Comparison of ENCODE assay signal across 7 mouse cellular contexts in the genomic region with DNA sequence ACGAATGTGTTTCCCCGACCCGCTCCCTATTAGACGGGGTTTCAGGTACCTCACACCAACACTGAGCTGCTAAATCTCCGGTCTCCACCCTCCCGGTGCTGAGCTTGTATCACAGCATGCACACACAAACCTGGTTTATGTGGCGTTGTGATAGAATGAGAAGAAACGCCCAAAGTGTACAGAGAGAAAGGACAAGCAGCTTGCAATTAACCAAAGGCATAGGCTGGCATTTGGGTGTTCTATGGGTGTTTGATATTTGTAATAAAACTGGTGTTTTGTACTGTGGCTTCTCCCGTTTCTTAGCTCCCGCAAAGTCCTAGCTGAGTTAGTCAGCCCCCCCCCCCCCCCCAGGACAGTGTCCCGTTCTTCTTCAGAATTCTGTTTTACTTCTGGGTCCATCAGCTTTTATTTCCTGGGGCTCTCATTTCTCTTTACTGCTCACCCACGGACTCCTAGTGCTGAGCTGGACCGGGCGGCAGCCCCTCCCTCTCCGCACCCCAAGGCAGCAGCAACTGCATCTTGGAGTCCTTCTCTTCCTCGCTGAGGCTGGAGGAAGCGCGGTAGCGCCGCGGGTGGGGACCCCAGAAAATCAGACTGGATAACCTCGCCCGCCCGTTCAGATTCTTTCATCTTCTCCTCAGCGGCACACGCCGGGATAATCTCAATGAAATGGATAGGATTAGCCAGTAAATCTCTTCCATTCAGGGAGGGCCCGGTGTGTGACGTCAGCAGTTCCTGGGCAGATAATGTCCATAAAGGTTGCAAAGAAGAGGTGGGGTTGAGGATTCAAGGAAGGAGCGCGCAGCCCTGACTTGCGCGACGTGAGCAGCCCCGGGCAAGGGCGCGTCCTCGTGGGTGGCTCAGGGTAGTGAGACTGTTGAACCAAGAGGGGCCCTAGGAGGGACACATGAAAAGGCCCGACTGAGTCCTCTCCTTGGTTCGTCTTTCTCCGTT. TPM values are rescaled to one million over a fixed set of nuclear protein-coding genes. Genes with fewer than 3 reads are reported as not detected.
DNase-seq lines count a peak whose midpoint lies in the region; ATAC-seq and TF ChIP-seq lines count a peak whose summit lies in the region.

A gene (plus strand): TSS at position 781 of the 954 bp plus-strand sequence.

- H3K79me2 ChIP-seq in heart, adult 2 months (replicated peaks; ENCODE audit: control insufficient read depth, insufficient read depth, low read length): no peaks in the 10 kb centered on the region

- H3K9ac ChIP-seq in embryonic facial prominence, embryonic 15.5 days: peak within 1 kb of the TSS; percentile 9; the same call in 1 of the 2 replicates
- peak within 1 kb of the TSS; percentile 67 for H3K9ac ChIP-seq in heart, adult 2 months (ENCODE audit: low read depth, low read length)
- H3K9ac ChIP-seq in limb, embryonic 11.5 days (ENCODE audit: low read length): no peak within 1 kb of the TSS
- H3K9ac ChIP-seq in midbrain, embryonic 13.5 days (replicated peaks): peak within 1 kb of the TSS; percentile 42; the same call in 1 of the 2 replicates

- peaks cover 74% of the 10 kb centered on the region for H3K27me3 ChIP-seq in embryonic facial prominence, embryonic 15.5 days
- H3K27me3 ChIP-seq in heart, adult 2 months (ENCODE audit: control insufficient read depth, insufficient read depth, low read length): no peaks in the 10 kb centered on the region
- H3K27me3 ChIP-seq in kidney, adult 2 months (replicated peaks; ENCODE audit: control insufficient read depth, insufficient read depth, low read length): no peaks in the 10 kb centered on the region
- peaks cover 60% of the 10 kb centered on the region for H3K27me3 ChIP-seq in limb, embryonic 11.5 days (ENCODE audit: control insufficient read depth, insufficient read depth, low read length)
- peaks cover 92% of the 10 kb centered on the region for H3K27me3 ChIP-seq in midbrain, embryonic 13.5 days
- no peaks in the 10 kb centered on the region for H3K27me3 ChIP-seq in small intestine, adult 2 months (ENCODE audit: control insufficient read depth, insufficient read depth, low read length)

- no peaks in the 10 kb centered on the region for H3K36me3 ChIP-seq in embryonic facial prominence, embryonic 15.5 days
- no peaks in the 10 kb centered on the region for H3K36me3 ChIP-seq in heart, adult 2 months (ENCODE audit: control insufficient read depth, insufficient read depth, low read length)
- no peaks in the 10 kb centered on the region for H3K36me3 ChIP-seq in kidney, adult 2 months (ENCODE audit: control insufficient read depth, insufficient read depth, low read length)
- no peaks in the 10 kb centered on the region for H3K36me3 ChIP-seq in limb, embryonic 11.5 days (ENCODE audit: control insufficient read depth, insufficient read depth, low read length)
- H3K36me3 ChIP-seq in midbrain, embryonic 13.5 days: no peaks in the 10 kb centered on the region
- H3K36me3 ChIP-seq in small intestine, adult 2 months (ENCODE audit: control insufficient read depth, insufficient read depth, low read length): peaks cover 51% of the 10 kb centered on the region

- H3K9me3 ChIP-seq in embryonic facial prominence, embryonic 15.5 days (replicated peaks): no peaks in the 10 kb centered on the region
- no peaks in the 10 kb centered on the region for H3K9me3 ChIP-seq in limb, embryonic 11.5 days (ENCODE audit: control insufficient read depth, low read length)
- H3K9me3 ChIP-seq in midbrain, embryonic 13.5 days: no peaks in the 10 kb centered on the region

- TF ChIP-seq POLR2A in heart, adult 2 months (IDR thresholded peaks at IDR 0.05; ENCODE audit: insufficient read depth, low read depth, low read length): peak; percentile 77
- no peak for TF ChIP-seq POLR2A in kidney, adult 2 months (IDR thresholded peaks at IDR 0.05; ENCODE audit: low read depth, low read length)
- TF ChIP-seq POLR2A in small intestine, adult 2 months (IDR thresholded peaks at IDR 0.05; ENCODE audit: low read depth, low read length): no peak

- DNase-seq in adrenal gland, postnatal 36 days: peak; percentile 95
- DNase-seq in heart, adult 2 months: peak; percentile 90 to 91
- DNase-seq in kidney, adult 2 months: peak; percentile 95
- DNase-seq in limb, embryonic 11.5 days (ENCODE audit: low spot score): peak; percentile 89

- no peak for TF ChIP-seq EP300 in heart, adult 2 months (IDR thresholded peaks at IDR 0.05; ENCODE audit: insufficient read depth, low read depth, low read length)

- WGBS in embryonic facial prominence, embryonic 15.5 days: 5% methylated on average over 41 of the region's 41 CpGs
- 12% methylated on average over 41 of the region's 41 CpGs for WGBS in heart, adult 2 months
- 12% methylated on average over 41 of the region's 41 CpGs for WGBS in kidney, adult 2 months
- WGBS in limb, embryonic 11.5 days: 3% methylated on average over 41 of the region's 41 CpGs
- 5% methylated on average over 41 of the region's 41 CpGs for WGBS in midbrain, embryonic 13.5 days
- WGBS in small intestine, adult 2 months: 18% methylated on average over 41 of the region's 41 CpGs

- peak within 1 kb of the TSS; percentile 44 for H3K4me3 ChIP-seq in embryonic facial prominence, embryonic 15.5 days (replicated peaks)
- peak within 1 kb of the TSS; percentile 44 for H3K4me3 ChIP-seq in heart, adult 2 months
- H3K4me3 ChIP-seq in kidney, adult 2 months (ENCODE audit: insufficient read depth, low read depth, low read length): peak within 1 kb of the TSS; percentile 67
- peak within 1 kb of the TSS; percentile 17 for H3K4me3 ChIP-seq in limb, embryonic 11.5 days (ENCODE audit: low read depth, low read length)
- H3K4me3 ChIP-seq in midbrain, embryonic 13.5 days (replicated peaks): peak within 1 kb of the TSS; percentile 43
- peak within 1 kb of the TSS; percentile 75 for H3K4me3 ChIP-seq in small intestine, adult 2 months (ENCODE audit: low read depth, low read length)

- peak within 1 kb of the TSS; percentile 76 for H3K4me2 ChIP-seq in embryonic facial prominence, embryonic 15.5 days (replicated peaks)
- peak within 1 kb of the TSS; percentile 39 for H3K4me2 ChIP-seq in limb, embryonic 11.5 days (ENCODE audit: low read depth, severe bottlenecking)
- H3K4me2 ChIP-seq in midbrain, embryonic 13.5 days (replicated peaks): peak within 1 kb of the TSS; percentile 66

- intact Hi-C loops in heart, adult 2 months (cut with DNase I): loop anchor here (1.0 kb wide), 1 partner anchor 10 kb away; a partner anchor contains a TSS

- no peak within 1 kb of the TSS for H3K27ac ChIP-seq in embryonic facial prominence, embryonic 15.5 days (replicated peaks)
- peak within 1 kb of the TSS; percentile 78 for H3K27ac ChIP-seq in heart, adult 2 months
- H3K27ac ChIP-seq in kidney, adult 2 months (ENCODE audit: insufficient read depth, low read depth, low read length): peak within 1 kb of the TSS; percentile 26
- no peak within 1 kb of the TSS for H3K27ac ChIP-seq in limb, embryonic 11.5 days (replicated peaks; ENCODE audit: low read depth, low read length)
- no peak within 1 kb of the TSS for H3K27ac ChIP-seq in midbrain, embryonic 13.5 days
- peak within 1 kb of the TSS; percentile 73 for H3K27ac ChIP-seq in small intestine, adult 2 months (ENCODE audit: insufficient read depth, low read depth, low read length)

- ATAC-seq in embryonic facial prominence, embryonic 15.5 days (ENCODE audit: insufficient number of reproducible peaks, low FRiP score, low TSS enrichment, low read depth): peak; percentile 84
- peak; percentile 51; the same call in 1 of the 2 replicates for ATAC-seq in limb, embryonic 11.5 days (ENCODE audit: insufficient number of reproducible peaks, low FRiP score, low TSS enrichment, low read depth)
- ATAC-seq in midbrain, embryonic 13.5 days: peak; percentile 90

- peaks cover 10% of the 10 kb centered on the region for H3K4me1 ChIP-seq in embryonic facial prominence, embryonic 15.5 days
- peaks cover 3% of the 10 kb centered on the region; the same call in 1 of the 2 replicates for H3K4me1 ChIP-seq in heart, adult 2 months (ENCODE audit: control insufficient read depth, insufficient read depth, low read length)
- H3K4me1 ChIP-seq in kidney, adult 2 months (ENCODE audit: control insufficient read depth, insufficient read depth, low read length): no peaks in the 10 kb centered on the region
- no peaks in the 10 kb centered on the region for H3K4me1 ChIP-seq in limb, embryonic 11.5 days (ENCODE audit: control insufficient read depth, insufficient read depth, low read length)
- H3K4me1 ChIP-seq in midbrain, embryonic 13.5 days (replicated peaks): peaks cover 19% of the 10 kb centered on the region
- peaks cover 5% of the 10 kb centered on the region; the same call in 1 of the 2 replicates for H3K4me1 ChIP-seq in small intestine, adult 2 months (ENCODE audit: control insufficient read depth, insufficient read depth, insufficient read length, low read length)

- TF ChIP-seq CTCF in heart, adult 2 months (IDR thresholded peaks at IDR 0.05): no peak
- no peak for TF ChIP-seq CTCF in kidney, adult 2 months (conservative IDR thresholded peaks at IDR 0.05; ENCODE audit: insufficient read depth, insufficient read length, low read depth, low read length)
- TF ChIP-seq CTCF in small intestine, adult 2 months (IDR thresholded peaks at IDR 0.05; ENCODE audit: extremely low read depth, insufficient read length, insufficient replicate concordance, low read depth, low read length): no peak

RNA-seq across cellular contexts. Expression of the gene that starts here (rescaled TPM):
- 10 to 100 TPM; 31.0 to 34.7 TPM for total RNA-seq in adrenal gland, postnatal 36 days (2021)
- polyA plus RNA-seq in embryonic facial prominence, embryonic 15.5 days (2015; fragmentation: Nextera tagmentation; extraction: Ambion mirVana): 10.0 and 11.2 TPM in 2 replicates
- 10 to 100 TPM; 12.3 to 18.9 TPM for total RNA-seq in heart, adult 2 months (2021)
- polyA plus RNA-seq in heart, adult 2 months (2012; rRNA removed): 33.5 and 44.2 TPM in 2 replicates
- polyA plus RNA-seq in kidney, adult 2 months (2012; rRNA removed): 34.2 and 58.1 TPM in 2 replicates
- 1.7 and 1.9 TPM in 2 replicates for polyA plus RNA-seq in limb, embryonic 11.5 days (2014; fragmentation: Nextera tagmentation; extraction: Ambion mirVana)
- polyA plus RNA-seq in midbrain, embryonic 13.5 days (2015; fragmentation: Nextera tagmentation; extraction: Ambion mirVana): 1.5 and 2.4 TPM in 2 replicates
- 135 and 293 TPM in 2 replicates for polyA plus RNA-seq in small intestine, adult 2 months (2012; rRNA removed)

Comparison
In these comparisons a context has a peak if more than half of its experiments do, and no peak if none do; other contexts are left out.
1. H3K27ac ChIP-seq: peak in heart, adult 2 months (single experiment), kidney, adult 2 months (single experiment) and small intestine, adult 2 months (single experiment); none in embryonic facial prominence, embryonic 15.5 days (single experiment), limb, embryonic 11.5 days (single experiment) and midbrain, embryonic 13.5 days (single experiment).
2. H3K4me3 ChIP-seq: peak in every context shown above with its lines; median percentile 75 in small intestine, adult 2 months; 67 in kidney, adult 2 months; 44 in embryonic facial prominence, embryonic 15.5 days; 44 in heart, adult 2 months; 43 in midbrain, embryonic 13.5 days; 17 in limb, embryonic 11.5 days.
3. Peak in every context shown above with its lines, with median percentiles within 50 percentile points of each other: DNase-seq, ATAC-seq and H3K4me2 ChIP-seq.